Mouse (Mus musculus): Measurements from ENCODE around the gene Lars2.

DNA sequence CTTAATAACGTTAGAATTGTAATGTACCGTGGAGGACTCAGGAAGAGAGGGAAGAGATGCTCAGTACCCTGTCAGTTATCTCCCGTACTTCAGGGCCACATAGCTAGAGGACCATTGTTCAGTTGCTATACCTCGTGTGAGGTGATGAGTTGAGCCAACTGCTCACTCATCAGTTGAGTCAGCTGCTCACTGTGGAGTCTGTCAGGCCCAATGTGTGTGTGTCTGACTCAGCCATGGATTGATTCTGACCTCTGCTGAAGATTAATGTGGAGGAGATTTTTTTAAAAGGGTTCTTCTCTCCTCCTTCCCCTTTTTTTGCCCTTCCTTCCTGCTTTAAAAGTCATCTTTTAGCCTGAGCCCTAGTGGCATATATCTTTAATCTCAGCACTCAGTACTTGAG, 133.8 kb downstream of the Lars2 start:
- TF ChIP-seq MXI1 (IDR thresholded peaks at IDR 0.05; ENCODE audit: low read depth, low read length) (no peak), TBP (conservative IDR thresholded peaks at IDR 0.05; ENCODE audit: low read depth, low read length) (no peak), HCFC1 (IDR thresholded peaks at IDR 0.05; ENCODE audit: low read depth, low read length) (no peak), JUND (conservative IDR thresholded peaks at IDR 0.05; ENCODE audit: low read depth, low read length) (no peak)

Data from CH12.LX (cell line).